Mouse (Mus musculus) T-helper 17 cell (primary cell): ENCODE measurements around the gene Odf2.

Experiments
- in situ Hi-C, 2 experiments: fragments of 300-600 bp; cut with MboI, MseI; formaldehyde crosslinking; loops; 1 replicate in 1 of 2; 2 replicates in 1 of 2; pipeline ENCODE4 v1.15.1; 2025; ENCODE audit warnings: high pct_unique_total_duplicates in 2 of 2

Gene Odf2

GRCm38 (mm10) chr2:29930506-29930905, 41.5 kb downstream of the Odf2 start:
- in situ Hi-C loops = loop anchor here in 1 of 2 experiments (10.0 kb wide), 1 partner anchor 56 kb away; no protein-coding TSS in a partner anchor

- in situ Hi-C loops = loop anchor here in 1 of 2 experiments (10.0 kb wide), 1 partner anchor 56 kb away; no protein-coding TSS in a partner anchor
Measured at GRCm38 (mm10) chr2:29931194-29931593, 42.2 kb downstream of the Odf2 start.

- in situ Hi-C loops = loop anchor here in 1 of 2 experiments (10.0 kb wide), 1 partner anchor 60 kb away; no protein-coding TSS in a partner anchor
Measured at GRCm38 (mm10) chr2:29934906-29935599, 46.0 kb downstream of the Odf2 start, which contains the start of gene Gle1. Gene Gle1, plus strand, starts transcription at chr2:29935426.

GRCm38 (mm10) chr2:29940073-29940472, 51.1 kb downstream of the Odf2 start:
- in situ Hi-C loops = loop anchor here in 1 of 2 experiments (5.0 kb wide), 1 partner anchor 42 kb away; no protein-coding TSS in a partner anchor

- in situ Hi-C loops = loop anchor here in 1 of 2 experiments (5.0 kb wide), 1 partner anchor 41 kb away; no protein-coding TSS in a partner anchor
Measured at GRCm38 (mm10) chr2:29940826-29941225, 51.8 kb downstream of the Odf2 start.

GRCm38 (mm10) chr2:29944723-29945122, 55.7 kb downstream of the Odf2 start:
- in situ Hi-C loops = loop anchor here in 1 of 2 experiments (5.0 kb wide), 1 partner anchor 38 kb away; no protein-coding TSS in a partner anchor

- in situ Hi-C loops = no loop called here
Measured at GRCm38 (mm10) chr2:29948896-29949295, 59.9 kb downstream of the Odf2 start.

- in situ Hi-C loops = no loop called here
Measured at GRCm38 (mm10) chr2:29961246-29961645, 72.2 kb downstream of the Odf2 start.

GRCm38 (mm10) chr2:29964354-29965249, 75.6 kb downstream of the Odf2 start:
- in situ Hi-C loops = no loop called here

- in situ Hi-C loops = no loop called here
Measured at GRCm38 (mm10) chr2:29965250-29965843, 76.3 kb downstream of the Odf2 start, which contains the start of gene Sptan1. Gene Sptan1, plus strand, starts transcription at chr2:29965560.

GRCm38 (mm10) chr2:29965906-29966305, 76.9 kb downstream of the Odf2 start:
- in situ Hi-C loops = no loop called here

GRCm38 (mm10) chr2:29966826-29967225, 77.8 kb downstream of the Odf2 start:
- in situ Hi-C loops = no loop called here

- in situ Hi-C loops = no loop called here
Measured at GRCm38 (mm10) chr2:29967768-29968167, 78.7 kb downstream of the Odf2 start.

- in situ Hi-C loops = no loop called here
Measured at GRCm38 (mm10) chr2:29968638-29969037, 79.6 kb downstream of the Odf2 start.

- in situ Hi-C loops = no loop called here
Measured at GRCm38 (mm10) chr2:29971838-29972635, 83.0 kb downstream of the Odf2 start.

- in situ Hi-C loops = no loop called here
Measured at GRCm38 (mm10) chr2:29973525-29973924, 84.5 kb downstream of the Odf2 start.

GRCm38 (mm10) chr2:29977307-29977706, 88.3 kb downstream of the Odf2 start:
- in situ Hi-C loops = no loop called here

- in situ Hi-C loops = loop anchor here (5.0 kb wide), 2 partner anchors 38 to 78 kb away; no protein-coding TSS in a partner anchor
Measured at GRCm38 (mm10) chr2:29980661-29981060, 91.6 kb downstream of the Odf2 start.
